In genomic region chr3:66331592-66332400, GRCm38 (mm10) we compare ENCODE assay signal across 9 mouse cellular contexts. TPM values are rescaled to one million over a fixed set of nuclear protein-coding genes. Genes with fewer than 3 reads are reported as not detected.
A peak's percentile ranks its signal among the peaks of the same experiment; 100 is the strongest.
DNase-seq lines count a peak whose midpoint lies in the region; ATAC-seq and TF ChIP-seq lines count a peak whose summit lies in the region.
"Had no signal": no experiment of that assay in that cellular context is flagged by ENCODE, and none has a peak within 500 bp of the region (broad histone marks: within the 10 kb centered on the region; RNA-seq: fewer than 3 reads in every experiment).

No protein-coding gene starts in this region.

- no peak overlapping the region for H3K4me2 ChIP-seq in forebrain, embryonic 14.5 days (ENCODE audit: low read length)
- no peak overlapping the region for H3K4me2 ChIP-seq in midbrain, embryonic 11.5 days
- H3K4me2 ChIP-seq in stomach, postnatal 0 days (replicated peaks; ENCODE audit: low read depth): no peak overlapping the region

- intact Hi-C loops in left cerebral cortex, adult 2 months (cut with DNase I): loop anchor here (1.0 to 10.0 kb wide), 3 partner anchors 936 to 1233 kb away; no protein-coding TSS in a partner anchor

- H3K9ac ChIP-seq in forebrain, embryonic 14.5 days (ENCODE audit: low read length): no peak overlapping the region
- no peak overlapping the region for H3K9ac ChIP-seq in midbrain, embryonic 11.5 days (ENCODE audit: low read length)
- no peak overlapping the region for H3K9ac ChIP-seq in stomach, postnatal 0 days (ENCODE audit: low read length)

- H3K27me3 ChIP-seq in forebrain, embryonic 14.5 days (replicated peaks; ENCODE audit: control insufficient read depth, insufficient read depth, low read length): no peaks in the 10 kb centered on the region
- no peaks in the 10 kb centered on the region for H3K27me3 ChIP-seq in midbrain, embryonic 11.5 days (ENCODE audit: control insufficient read depth, insufficient read depth, low read length)
- H3K27me3 ChIP-seq in stomach, postnatal 0 days (ENCODE audit: control insufficient read depth, insufficient read depth, low read length): no peaks in the 10 kb centered on the region

- H3K9me3 ChIP-seq in forebrain, embryonic 14.5 days (replicated peaks; ENCODE audit: control insufficient read depth, low read length): no peaks in the 10 kb centered on the region
- no peaks in the 10 kb centered on the region for H3K9me3 ChIP-seq in midbrain, embryonic 11.5 days (ENCODE audit: control insufficient read depth, low read length)
- H3K9me3 ChIP-seq in stomach, postnatal 0 days (ENCODE audit: control insufficient read depth, low read length): no peaks in the 10 kb centered on the region

- peak; percentile 87 for ATAC-seq in forebrain, embryonic 14.5 days
- peak; percentile 84 for ATAC-seq in midbrain, embryonic 11.5 days (ENCODE audit: low FRiP score)
- no peak for ATAC-seq in stomach, postnatal 0 days (ENCODE audit: low FRiP score, low TSS enrichment)

- peak; percentile 82 for TF ChIP-seq CTCF in left cerebral cortex, adult 2 months (IDR thresholded peaks at IDR 0.05)
- TF ChIP-seq CTCF in stomach, postnatal 0 days (IDR thresholded peaks at IDR 0.05; ENCODE audit: low read depth): peak; percentile 87

- TF ChIP-seq EP300 in stomach, postnatal 0 days (optimal IDR thresholded peaks at IDR 0.05): no peak

- no peak overlapping the region for H3K27ac ChIP-seq in forebrain, embryonic 14.5 days (ENCODE audit: low read depth, low read length)
- H3K27ac ChIP-seq in left cerebral cortex, adult 2 months: no peak overlapping the region
- no peak overlapping the region for H3K27ac ChIP-seq in midbrain, embryonic 11.5 days (ENCODE audit: low read depth, low read length)
- no peak overlapping the region for H3K27ac ChIP-seq in stomach, postnatal 0 days (replicated peaks)

- peak; percentile 33 for DNase-seq in urinary bladder, postnatal 14 days (ENCODE audit: low spot score)
- DNase-seq in urinary bladder, postnatal 10 days (ENCODE audit: low spot score): no peak
- peak; percentile 9 for DNase-seq in cerebellum, adult 11 months
- DNase-seq in forebrain, embryonic 14.5 days (ENCODE audit: low spot score): peak; percentile 93
- peak; percentile 92 for DNase-seq in hindlimb bud, embryonic 11.5 days (ENCODE audit: extremely low spot score, low read depth, low spot score)
- peak; percentile 46 to 55 for DNase-seq in left cerebral cortex, adult 2 months (ENCODE audit: extremely low spot score in 1 of 2, low spot score in 2 of 2)
- peak; percentile 95 for DNase-seq in midbrain, embryonic 11.5 days (ENCODE audit: low spot score, missing footprints)
- DNase-seq in stomach, postnatal 0 days (ENCODE audit: low spot score): peak; percentile 26

- no peak overlapping the region for H3K4me3 ChIP-seq in forebrain, embryonic 14.5 days (ENCODE audit: low read depth, low read length)
- H3K4me3 ChIP-seq in left cerebral cortex, adult 2 months: no peak overlapping the region
- no peak overlapping the region for H3K4me3 ChIP-seq in midbrain, embryonic 11.5 days (ENCODE audit: low read depth, low read length)
- H3K4me3 ChIP-seq in stomach, postnatal 0 days (ENCODE audit: low read depth, low read length): no peak overlapping the region

- peaks cover 6% of the 10 kb centered on the region; the same call in 1 of the 2 replicates for H3K4me1 ChIP-seq in forebrain, embryonic 14.5 days (ENCODE audit: control insufficient read depth, insufficient read depth, low read length)
- no peaks in the 10 kb centered on the region for H3K4me1 ChIP-seq in midbrain, embryonic 11.5 days (ENCODE audit: control insufficient read depth, insufficient read depth, low read length)
- no peaks in the 10 kb centered on the region for H3K4me1 ChIP-seq in stomach, postnatal 0 days (replicated peaks; ENCODE audit: control insufficient read depth, insufficient read depth)

- H3K36me3 ChIP-seq in forebrain, embryonic 14.5 days (ENCODE audit: control insufficient read depth, insufficient read depth, low read length): no peaks in the 10 kb centered on the region
- no peaks in the 10 kb centered on the region for H3K36me3 ChIP-seq in midbrain, embryonic 11.5 days (ENCODE audit: control insufficient read depth, insufficient read depth, low read length)
- no peaks in the 10 kb centered on the region for H3K36me3 ChIP-seq in stomach, postnatal 0 days (ENCODE audit: control insufficient read depth, insufficient read depth, low read length)

- WGBS in forebrain, embryonic 14.5 days: 49% methylated on average over 12 of the region's 12 CpGs
- 45% methylated on average over 12 of the region's 12 CpGs for WGBS in midbrain, embryonic 11.5 days
- WGBS in stomach, postnatal 0 days: 52% methylated on average over 12 of the region's 12 CpGs

RNA-seq across cellular contexts. Expression of gene Veph1, which starts 35.2 kb away (rescaled TPM):
- 9.3 and 11.6 TPM in 2 replicates for polyA plus RNA-seq in forebrain, embryonic 14.5 days (2014; fragmentation: Nextera tagmentation; extraction: Ambion mirVana)
- total RNA-seq in left cerebral cortex, adult 2 months (2021): not detected
- polyA plus RNA-seq in midbrain, embryonic 11.5 days (2014; fragmentation: Nextera tagmentation; extraction: Ambion mirVana): 16.1 and 18.5 TPM in 2 replicates
- 0.02 and 0.05 TPM in 2 replicates for polyA plus RNA-seq in stomach, postnatal 0 days (2015; fragmentation: Nextera tagmentation; extraction: Ambion mirVana)
- total RNA-seq: gastrocnemius, postnatal 36 days had no signal
